Mouse (Mus musculus): ENCODE measurements around the gene Stk33. TPM values are rescaled to one million over a fixed set of nuclear protein-coding genes. Genes with fewer than 3 reads are reported as not detected.

Stk33 gene
- total RNA-seq (2023): not detected in 2 replicates

DNA sequence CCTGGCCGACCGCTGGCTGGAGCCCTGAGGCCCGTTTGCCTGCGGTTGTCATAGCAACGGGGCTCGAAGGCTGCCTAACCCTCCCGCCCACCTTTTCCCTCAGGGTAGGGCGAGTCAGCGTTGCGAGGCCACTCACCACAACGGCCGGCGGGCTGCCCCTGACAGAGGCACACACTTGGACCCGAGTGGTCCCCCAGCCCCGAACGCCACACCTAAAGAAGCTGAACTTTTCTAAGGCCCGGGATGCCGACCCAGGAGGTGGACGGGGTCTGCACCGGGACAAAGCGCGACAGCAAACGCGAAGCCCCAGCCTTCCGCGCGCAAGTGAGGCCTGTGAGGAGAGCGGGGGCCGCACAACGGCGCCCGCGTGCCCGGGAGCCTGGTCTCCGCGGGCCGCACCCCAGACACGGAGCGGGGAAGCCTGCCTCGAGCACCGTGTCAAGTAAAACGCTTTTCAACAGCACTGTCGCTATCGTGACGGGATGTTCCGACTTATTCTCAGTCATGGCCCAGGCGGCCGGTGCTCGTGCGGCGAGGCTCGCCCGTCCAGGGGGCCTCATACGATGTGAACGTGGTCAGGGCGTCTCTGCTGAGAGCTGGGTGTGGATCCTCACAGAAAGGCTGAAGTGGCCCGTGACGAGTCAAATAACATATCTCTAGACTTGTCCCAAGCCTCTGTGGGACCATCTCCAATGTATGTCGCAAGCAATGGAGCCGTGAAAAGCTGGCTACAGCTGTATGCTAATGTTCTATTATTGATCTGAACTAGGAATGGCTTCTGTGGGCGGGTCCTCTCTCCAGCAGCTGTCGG, at the start of gene Stk33:
Stk33 (minus strand) TSS at position 301 of the 811 bp plus-strand sequence.

Other genes with a start within 250 kb of the Stk33 start
- not detected in 2 replicates for gene Trim66, start 69.1 kb upstream of the Stk33 start, total RNA-seq (2023)
- gene Rpl27a, start 80.1 kb upstream of the Stk33 start, total RNA-seq (2023): 138 and 168 TPM in 2 replicates

All from neutrophil, adult 65 days (primary cell).